Mouse (Mus musculus) CH12.LX (cell line): Measurements from ENCODE around the gene Fam166a. TPM values are rescaled to one million over a fixed set of nuclear protein-coding genes. Genes with fewer than 3 reads are reported as not detected.
A peak's percentile ranks its signal among the peaks of the same experiment; 100 is the strongest.

Experiments
- DNase-seq: peaks from one replicate; pipeline ENCODE4 v3.0.0-alpha.2; 2013; ENCODE audit errors: extremely low read depth
- H3K27ac ChIP-seq: 2 replicates; pipeline ENCODE4 v1.5.1; 2012; ENCODE audit warnings: low read depth, mild to moderate bottlenecking, control low read depth, moderate library complexity; ENCODE audit not compliant: insufficient read depth
- H3K27me3 ChIP-seq: replicated peaks from 2 replicates; pipeline ENCODE3; 2012; ENCODE audit warnings: inconsistent platforms
- H3K36me3 ChIP-seq, 2 experiments: replicated peaks in 1 of 2; 2 replicates each; pipeline versions ENCODE3 to v1.6.1; 2012; ENCODE audit warnings: inconsistent platforms in 1 of 2, low read length in 1 of 2, mild to moderate bottlenecking in 1 of 2, mixed read lengths in 1 of 2, moderate library complexity in 1 of 2; ENCODE audit not compliant: control insufficient read depth in 1 of 2, insufficient read depth in 1 of 2
- H3K4me1 ChIP-seq, 2 experiments: 2 replicates each; pipeline ENCODE4 v1.6.1; 2012; ENCODE audit warnings: inconsistent platforms in 1 of 2, moderate library complexity in 1 of 2; ENCODE audit not compliant: insufficient read depth in 2 of 2, control insufficient read depth in 1 of 2
- H3K4me2 ChIP-seq: 2 replicates; pipeline ENCODE4 v1.6.1; 2012; ENCODE audit warnings: low read depth, mild to moderate bottlenecking, control low read depth; ENCODE audit not compliant: poor library complexity, insufficient read depth, severe bottlenecking
- H3K4me3 ChIP-seq, 3 experiments: fragments of 150-350 bp in 1 of 3; sonication (generic) in 1 of 3; replicated peaks in 1 of 3; 2 replicates each; pipeline versions ENCODE3 to v1.5.1; 2011 to 2012; ENCODE audit warnings: low read depth in 2 of 3, low read length in 2 of 3, mild to moderate bottlenecking in 2 of 3, moderate library complexity in 2 of 3, control low read depth in 1 of 3, improper control_type of control experiment in 1 of 3, inconsistent platforms in 1 of 3, mixed read lengths in 1 of 3; ENCODE audit not compliant: poor library complexity in 1 of 3
- H3K79me2 ChIP-seq: replicated peaks from 2 replicates; pipeline ENCODE4 v1.6.1; 2012; ENCODE audit warnings: mild to moderate bottlenecking, moderate library complexity; ENCODE audit not compliant: control insufficient read depth, poor library complexity, insufficient read depth, severe bottlenecking; ENCODE audit errors: extremely low read depth
- H3K9ac ChIP-seq: 2 replicates; pipeline ENCODE4 v1.6.1; 2012; ENCODE audit warnings: low read depth, mild to moderate bottlenecking, control low read depth, moderate library complexity; ENCODE audit not compliant: insufficient read depth
- H3K9me3 ChIP-seq: replicated peaks from 2 replicates; pipeline ENCODE3; 2012; ENCODE audit warnings: low read length, inconsistent platforms, mixed read lengths
- BHLHE40 ChIP-seq: IDR thresholded peaks from 2 replicates; pipeline ENCODE4 v1.6.1; 2011; ENCODE audit warnings: mild to moderate bottlenecking, low read depth, low read length, improper control_type of control experiment
- CHD1 ChIP-seq: IDR thresholded peaks from 2 replicates; pipeline ENCODE4 v1.6.1; 2012; ENCODE audit warnings: low read depth, low read length, improper control_type of control experiment, inconsistent platforms
- GABPA ChIP-seq: IDR thresholded peaks from 2 replicates; pipeline ENCODE4 v1.6.1; 2012; ENCODE audit warnings: low read depth, low read length, improper control_type of control experiment, inconsistent platforms; ENCODE audit not compliant: insufficient replicate concordance
- HCFC1 ChIP-seq: IDR thresholded peaks from 2 replicates; pipeline ENCODE4 v1.6.1; 2012; ENCODE audit warnings: low read depth, mild to moderate bottlenecking, inconsistent platforms, low read length, improper control_type of control experiment
- IRF4 ChIP-seq: IDR thresholded peaks from 2 replicates; pipeline ENCODE4 v1.6.1; 2014; ENCODE audit warnings: low read depth, mild to moderate bottlenecking, inconsistent platforms, low read length, improper control_type of control experiment
- JUN ChIP-seq: IDR thresholded peaks from 2 replicates; pipeline ENCODE4 v1.6.1; 2011; ENCODE audit warnings: low read depth, mild to moderate bottlenecking, low read length, improper control_type of control experiment, moderate library complexity; ENCODE audit not compliant: insufficient read depth
- JUND ChIP-seq: conservative IDR thresholded peaks from 2 replicates; pipeline ENCODE4 v1.6.1; 2011; ENCODE audit warnings: low read depth, low read length, improper control_type of control experiment
- MAFK ChIP-seq: IDR thresholded peaks from 2 replicates; pipeline ENCODE4 v1.6.1; 2011; ENCODE audit warnings: low read length, improper control_type of control experiment; ENCODE audit not compliant: insufficient replicate concordance
- MEF2A ChIP-seq: IDR thresholded peaks from 2 replicates; pipeline ENCODE4 v1.6.1; 2014; ENCODE audit warnings: low read depth, mild to moderate bottlenecking, inconsistent platforms, low read length, improper control_type of control experiment, borderline replicate concordance
- SMC3 ChIP-seq: IDR thresholded peaks from 2 replicates; pipeline ENCODE4 v1.6.1; 2011; ENCODE audit warnings: low read depth, low read length, improper control_type of control experiment
- UBTF ChIP-seq: IDR thresholded peaks from 2 replicates; pipeline ENCODE4 v1.6.1; 2012; ENCODE audit warnings: low read depth, mild to moderate bottlenecking, inconsistent platforms, low read length, improper control_type of control experiment, moderate library complexity
- USF2 ChIP-seq: conservative IDR thresholded peaks from 2 replicates; pipeline ENCODE4 v1.6.1; 2011; ENCODE audit warnings: low read depth, low read length, improper control_type of control experiment
- ZKSCAN1 ChIP-seq: IDR thresholded peaks from 2 replicates; pipeline ENCODE4 v1.6.1; 2012; ENCODE audit warnings: low read depth, inconsistent platforms, low read length, improper control_type of control experiment, borderline replicate concordance
- ZNF384 ChIP-seq: IDR thresholded peaks from 2 replicates; pipeline ENCODE4 v1.6.1; 2012; ENCODE audit warnings: low read depth, low read length, improper control_type of control experiment, inconsistent platforms
- dilution Hi-C: fragments of 300-500 bp; cut with MboI; formaldehyde crosslinking; loops from 2 replicates; pipeline ENCODE4 v1.14.3; 2020; ENCODE audit warnings: low sequenced_read_pairs; ENCODE audit not compliant: extremely low pct_unique_long_range_greater_than_20kb, extremely low pct_ligation_motif_present
- in situ Hi-C: fragments of 300-500 bp; cut with MboI; formaldehyde crosslinking; loops from 3 replicates; pipeline ENCODE4 v1.14.3; 2019; ENCODE audit warnings: low sequenced_read_pairs, low pct_ligation_motif_present, low pct_unique_long_range_greater_than_20kb, mixed read lengths
- polyA plus RNA-seq: library from polyadenylated mRNA; unstranded; fragments of >175 nt; gene quantifications from 2 replicates; pipeline ENCODE4 v1.2.1, GENCODE M21; 2012; ENCODE audit warnings: low read depth; ENCODE audit not compliant: insufficient read length
- total RNA-seq, 2 experiments: library from RNA; depleted of rRNA; stranded (reverse); fragments of 300-350 nt in 1 of 2; fragments of >200 nt in 1 of 2; gene quantifications; 2 replicates each; pipeline ENCODE4 v1.2.3; 2012 to 2014

The Fam166a gene
- total and polyA plus RNA-seq, 3 experiments = 0.38 to 23.4 TPM; not detected in 1

- no peak for DNase-seq
- Histone ChIP-seq H3K27me3 (peaks cover 61% of the 10 kb centered on the region), H3K27ac (no peak overlapping the region), H3K9me3 (no peaks in the 10 kb centered on the region), H3K36me3 (peaks cover 2 to 14% of the 10 kb centered on the region in 2 experiments), H3K4me2 (no peak overlapping the region), H3K79me2 (no peaks in the 10 kb centered on the region), H3K9ac (no peak overlapping the region)
- dilution Hi-C loops = no loop called here
- TF ChIP-seq UBTF = no peak
- no peak for TF ChIP-seq BHLHE40
- no peak for TF ChIP-seq IRF4
- no peak for TF ChIP-seq MAFK
- no peak for TF ChIP-seq USF2
- TF ChIP-seq ZKSCAN1 = no peak
- TF ChIP-seq MEF2A = no peak
- no peak for TF ChIP-seq HCFC1
- no peak for TF ChIP-seq ZNF384
- no peak for TF ChIP-seq JUND
- TF ChIP-seq SMC3 = no peak
- no peak for TF ChIP-seq CHD1
- no peak for TF ChIP-seq JUN
- TF ChIP-seq, all 38 proteins: peak for 0
- Histone ChIP-seq H3K4me1 (peaks cover 12 to 16% of the 10 kb centered on the region in 2 experiments), H3K4me3 (no peak overlapping the region)
- in situ Hi-C loops = no loop called here
Observed at GRCm38 (mm10) chr2:25239766-25240165, 21.2 kb downstream of the Fam166a start.

DNA sequence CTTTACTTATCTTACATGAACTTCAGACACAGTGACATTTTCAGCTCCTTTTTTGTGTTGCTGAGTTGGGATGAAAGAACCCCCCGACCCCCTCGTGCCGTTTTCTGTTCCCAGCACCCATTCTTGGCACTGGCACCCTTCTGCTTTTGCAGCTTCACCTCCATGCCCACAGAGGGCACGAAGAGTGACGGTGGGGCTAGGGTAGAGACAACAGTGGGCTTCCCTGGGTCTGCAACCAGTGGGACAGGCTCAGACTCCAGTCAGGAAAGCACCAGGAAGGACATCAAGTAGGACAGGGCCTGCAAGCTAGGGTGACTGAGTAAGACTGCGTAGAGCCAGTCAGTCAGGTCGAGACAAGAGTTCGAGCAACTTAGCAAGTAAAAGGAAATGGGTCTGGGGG lies 21.8 kb downstream of the Fam166a start:
- peak overlapping the region; percentile 89; the same call in 1 of the 2 replicates for H3K4me2 ChIP-seq
- peaks cover 12 to 16% of the 10 kb centered on the region in 2 experiments for H3K4me1 ChIP-seq
- no peaks in the 10 kb centered on the region for H3K79me2 ChIP-seq
- dilution Hi-C loops (no loop called here), in situ Hi-C loops (no loop called here)
- H3K27me3 ChIP-seq = peaks cover 56% of the 10 kb centered on the region
- peaks cover 5 to 19% of the 10 kb centered on the region in 2 experiments for H3K36me3 ChIP-seq
- H3K4me3 ChIP-seq = peak overlapping the region in 2 of 3 experiments; percentile 13 to 49
- DNase-seq = no peak
- H3K27ac ChIP-seq = no peak overlapping the region
- H3K9ac ChIP-seq = 0 out of 2 replicates have a peak overlapping the region, but pooled peaks have one; percentile 3
- no peaks in the 10 kb centered on the region for H3K9me3 ChIP-seq
- no peak for TF ChIP-seq GABPA
